Mouse (Mus musculus) liver, embryonic 14.5 days (tissue): ENCODE results near the gene Zscan25. TPM values are rescaled to one million over a fixed set of nuclear protein-coding genes. Genes with fewer than 3 reads are reported as not detected.
"Not testable (repeated sequence)": the region's sequence is repeated elsewhere in the genome, so short reads cannot be mapped to it uniquely, and the experiment has no call there.

Experiments
- ATAC-seq: fragments of 200-750 bp; cut with Nextera tagmentation; 2 replicates; pipeline ENCODE4 v1.8.0; 2017; ENCODE audit warnings: moderate number of reproducible peaks, mild to moderate bottlenecking, moderate library complexity; ENCODE audit not compliant: insufficient read depth
- DNase-seq, 3 experiments: peaks; one replicate each; pipeline ENCODE4 v3.0.0-alpha.2; 2012 to 2013; ENCODE audit warnings: low read depth in 3 of 3, low spot score in 3 of 3
- H3K27ac ChIP-seq: fragments of 300-500 bp; sonication (generic); 2 replicates; pipeline ENCODE4 v1.5.1; 2014; ENCODE audit warnings: moderate library complexity, mild to moderate bottlenecking, control low read depth, inconsistent platforms
- H3K27me3 ChIP-seq: fragments of 300-500 bp; sonication (generic); 2 replicates; pipeline ENCODE4 v1.6.1; 2014; ENCODE audit warnings: mild to moderate bottlenecking, low read length, moderate library complexity; ENCODE audit not compliant: control insufficient read depth, insufficient read depth
- H3K36me3 ChIP-seq: fragments of 300-500 bp; sonication (generic); replicated peaks from 2 replicates; pipeline ENCODE4 v1.6.1; 2014; ENCODE audit warnings: low read depth; ENCODE audit not compliant: control insufficient read depth, insufficient read depth
- H3K4me1 ChIP-seq, 2 experiments: fragments of 200-500 bp in 1 of 2; fragments of 300-500 bp in 1 of 2; sonication (generic) in 1 of 2; replicated peaks; 2 replicates each; pipeline ENCODE4 v1.6.1; 2012 to 2014; ENCODE audit warnings: antibody characterized with exemption in 1 of 2, inconsistent platforms in 1 of 2, low read length in 1 of 2; ENCODE audit not compliant: control insufficient read depth in 2 of 2, insufficient read depth in 2 of 2
- H3K4me2 ChIP-seq: fragments of 300-500 bp; sonication (generic); 2 replicates; pipeline ENCODE4 v1.6.1; 2014; ENCODE audit warnings: low read depth, mild to moderate bottlenecking, control low read depth, moderate library complexity
- H3K4me3 ChIP-seq, 2 experiments: fragments of 200-500 bp in 1 of 2; fragments of 300-500 bp in 1 of 2; sonication (generic) in 1 of 2; 2 replicates each; pipeline ENCODE4 v1.5.1; 2012 to 2014; ENCODE audit warnings: low read depth in 2 of 2, low read length in 2 of 2, mild to moderate bottlenecking in 2 of 2, control low read depth in 1 of 2, inconsistent platforms in 1 of 2, moderate library complexity in 1 of 2; ENCODE audit not compliant: insufficient read depth in 1 of 2
- H3K9ac ChIP-seq: fragments of 300-500 bp; sonication (generic); replicated peaks from 2 replicates; pipeline ENCODE4 v1.6.1; 2014; ENCODE audit warnings: mild to moderate bottlenecking, control low read depth, moderate library complexity
- H3K9me3 ChIP-seq: fragments of 300-500 bp; sonication (generic); 2 replicates; pipeline ENCODE4 v1.6.1; 2016; ENCODE audit warnings: low read length, mixed read lengths; ENCODE audit not compliant: control insufficient read depth
- CTCF ChIP-seq: IDR thresholded peaks from 2 replicates; pipeline ENCODE4 v1.5.1; 2016; ENCODE audit warnings: antibody characterized with exemption, low read depth, control low read depth
- EP300 ChIP-seq: IDR thresholded peaks from 2 replicates; pipeline ENCODE4 v1.6.1; 2016; ENCODE audit warnings: antibody characterized with exemption, low read depth
- WGBS: fragments of 180-500 bp; shearing (Covaris S2); extraction: QIAGEN DNeasy Blood & Tissue Kit; methylation state at CpG from one replicate; pipeline ENCODE4 v1.1.7; 2014; ENCODE audit not compliant: insufficient replicate concordance; 5-methylcytosine and 5-hydroxymethylcytosine counted together
- polyA plus RNA-seq, 2 experiments: library from polyadenylated mRNA; depleted of rRNA in 1 of 2; stranded (reverse) in 1 of 2; unstranded in 1 of 2; fragments of >200 nt; fragmentation: Nextera tagmentation in 1 of 2; extraction: Ambion mirVana in 1 of 2; gene quantifications; 2 replicates each; pipeline versions ENCODE4 v1.2.1 to v1.2.3; 2012 to 2014

Gene Zscan25
- polyA plus RNA-seq, 2 experiments: 0.39 to 4.4 TPM

DNA sequence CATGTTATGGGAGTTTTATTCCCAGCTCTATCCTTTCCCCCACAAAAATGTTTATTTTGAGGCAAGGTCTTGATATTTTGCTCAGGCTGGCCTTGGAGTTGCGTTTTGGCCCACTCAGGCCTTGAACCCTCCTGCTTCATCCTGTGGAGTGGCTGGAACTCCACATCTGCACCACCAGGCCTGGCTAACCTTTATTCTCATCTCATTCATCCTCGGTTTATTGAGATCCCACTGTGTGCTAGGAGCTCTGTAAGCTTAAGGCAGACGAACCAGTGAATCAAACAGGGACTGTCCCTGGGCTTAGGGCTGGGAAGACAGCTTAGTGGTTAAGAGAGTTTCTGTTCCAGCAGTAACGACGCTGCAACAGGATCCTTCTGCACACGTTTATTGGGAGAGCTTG, 12.1 kb downstream of the Zscan25 start:
- no peak overlapping the region for H3K27ac ChIP-seq
- no peaks in the 10 kb centered on the region for H3K9me3 ChIP-seq
- ATAC-seq (no peak), DNase-seq (no peak)
- no peaks in the 10 kb centered on the region for H3K4me1 ChIP-seq
- no peak for TF ChIP-seq CTCF
- TF ChIP-seq EP300: no peak
- peaks cover 31% of the 10 kb centered on the region for H3K36me3 ChIP-seq
- H3K4me2 ChIP-seq: no peak overlapping the region
- WGBS: 70% methylated on average over 6 of the region's 6 CpGs
- H3K4me3 ChIP-seq: no peak overlapping the region
- no peak overlapping the region for H3K9ac ChIP-seq
- no peaks in the 10 kb centered on the region for H3K27me3 ChIP-seq

DNA sequence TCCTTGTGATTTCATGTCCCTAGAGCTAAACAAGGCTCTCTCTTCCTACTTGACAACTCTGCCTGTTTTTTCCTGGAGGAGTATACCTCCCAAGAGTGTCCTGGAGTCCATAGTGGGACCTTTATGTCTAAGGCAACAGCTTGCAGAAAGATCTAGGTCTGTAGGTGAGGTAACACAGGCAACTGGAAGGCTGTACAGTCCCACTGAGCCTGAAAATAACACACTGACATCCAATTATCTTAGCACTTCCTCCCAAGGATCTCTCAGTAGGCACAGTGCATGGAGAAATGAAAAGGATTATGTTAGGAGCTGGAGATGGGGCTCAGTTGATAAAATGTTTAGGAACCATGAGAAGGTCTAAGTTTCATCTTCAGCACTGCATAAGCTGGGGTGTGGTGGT, 20.2 kb downstream of the Zscan25 start:
- TF ChIP-seq EP300 (no peak), CTCF (no peak)
- no peak overlapping the region for H3K27ac ChIP-seq
- no peak for ATAC-seq
- H3K9ac ChIP-seq: no peak overlapping the region
- no peak for DNase-seq
- no peaks in the 10 kb centered on the region for H3K27me3 ChIP-seq
- no peaks in the 10 kb centered on the region for H3K9me3 ChIP-seq
- no peak overlapping the region for H3K4me3 ChIP-seq
- H3K4me1 ChIP-seq: no peaks in the 10 kb centered on the region
- H3K4me2 ChIP-seq: no peak overlapping the region
- no peaks in the 10 kb centered on the region for H3K36me3 ChIP-seq

DNA sequence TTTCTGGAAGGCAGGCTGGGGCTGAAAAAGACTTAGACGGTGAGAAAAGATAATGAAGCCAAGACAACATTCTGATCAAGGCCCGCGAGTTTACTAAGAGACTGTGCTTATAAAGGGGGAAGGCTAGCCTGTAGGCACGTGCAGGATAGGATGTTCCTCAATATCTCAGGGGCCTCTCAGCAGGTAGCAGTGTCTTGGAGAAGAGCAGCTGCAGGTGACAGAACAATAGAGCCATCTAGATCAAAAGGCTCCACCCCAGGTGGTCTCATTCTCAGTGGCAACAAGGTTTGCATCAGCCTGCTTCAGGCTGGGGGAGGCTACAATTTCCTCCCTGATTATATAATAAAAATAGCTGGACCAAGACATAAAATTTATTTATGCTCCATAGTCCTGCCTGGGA, 21.5 kb downstream of the Zscan25 start:
- not testable (repeated sequence) for H3K36me3 ChIP-seq, H3K27ac ChIP-seq, H3K4me2 ChIP-seq, H3K9ac ChIP-seq, H3K4me1 ChIP-seq, DNase-seq, H3K9me3 ChIP-seq, H3K4me3 ChIP-seq, H3K27me3 ChIP-seq, ATAC-seq
- 59% methylated on average over 4 of the region's 4 CpGs for WGBS

DNA sequence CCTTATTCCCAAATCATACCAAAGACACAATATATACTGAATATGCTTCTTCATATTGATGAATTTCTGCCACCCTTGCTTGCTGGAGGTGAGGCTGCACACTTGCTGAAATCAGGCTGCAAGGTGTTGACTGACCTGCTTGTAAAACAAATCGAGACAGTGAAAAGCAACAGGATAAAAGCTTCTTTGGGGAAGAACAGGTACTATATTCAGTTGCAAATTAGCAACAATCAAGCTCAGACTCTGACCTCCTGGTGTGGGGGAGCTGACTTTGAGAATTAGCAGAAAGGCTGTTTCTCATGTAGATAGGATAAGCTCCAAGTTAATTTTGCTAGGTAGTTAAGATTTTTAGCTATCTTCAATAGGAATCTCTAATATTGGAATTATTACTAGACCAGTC, 22.1 kb downstream of the Zscan25 start:
- Histone ChIP-seq H3K9me3 (no peaks in the 10 kb centered on the region), H3K27me3 (no peaks in the 10 kb centered on the region), H3K4me1 (no peaks in the 10 kb centered on the region), H3K4me3 (no peak overlapping the region), H3K9ac (no peak overlapping the region), H3K36me3 (no peaks in the 10 kb centered on the region), H3K27ac (no peak overlapping the region), H3K4me2 (no peak overlapping the region)
- 57% methylated on average over 1 of the region's 1 CpGs for WGBS
- DNase-seq (no peak), ATAC-seq (no peak)
- no peak for TF ChIP-seq CTCF
- TF ChIP-seq EP300: no peak

DNA sequence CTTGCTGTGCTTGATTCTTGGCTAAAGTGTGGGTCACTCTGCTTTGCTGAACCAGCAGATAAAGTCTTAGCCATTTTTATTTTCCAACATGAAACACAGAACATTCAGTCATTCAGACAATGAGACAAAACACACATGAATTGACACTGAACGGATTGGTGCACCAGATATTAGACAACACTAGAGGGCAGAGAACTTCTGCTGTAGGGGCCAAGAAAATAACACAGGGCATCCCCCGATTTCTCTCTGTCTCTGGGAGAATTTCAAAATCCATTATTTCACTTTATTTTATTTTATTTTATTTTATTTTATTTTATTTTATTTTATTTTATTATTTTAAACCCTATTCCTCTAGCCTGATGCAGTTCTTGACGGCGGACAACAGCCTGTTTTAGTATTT, 26.7 kb downstream of the Zscan25 start:
- not testable (repeated sequence) for ATAC-seq, DNase-seq, H3K36me3 ChIP-seq, H3K4me2 ChIP-seq, H3K4me1 ChIP-seq, H3K27me3 ChIP-seq, H3K9me3 ChIP-seq, H3K4me3 ChIP-seq, H3K27ac ChIP-seq, H3K9ac ChIP-seq
- WGBS: 78% methylated on average over 4 of the region's 4 CpGs

DNA sequence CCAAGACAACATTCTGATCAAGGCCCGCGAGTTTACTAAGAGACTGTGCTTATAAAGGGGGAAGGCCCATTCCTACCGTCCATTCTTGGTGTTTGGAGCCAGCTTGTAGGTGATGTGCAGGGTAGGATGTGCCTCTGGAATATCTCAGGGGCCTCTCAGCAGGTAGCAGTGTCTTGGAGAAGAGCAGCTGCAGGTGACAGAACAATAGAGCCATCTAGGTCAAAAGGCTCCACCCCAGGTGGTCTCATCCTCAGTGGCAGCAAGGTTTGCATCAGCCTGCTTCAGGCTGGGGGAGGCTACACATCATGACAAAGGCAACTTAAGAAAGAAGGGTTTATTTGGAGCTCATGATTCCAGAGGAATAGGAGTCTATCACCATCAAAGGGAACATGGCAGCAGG, 27.5 kb downstream of the Zscan25 start:
- H3K4me2 ChIP-seq, H3K9me3 ChIP-seq, H3K4me3 ChIP-seq, DNase-seq, H3K27ac ChIP-seq, H3K9ac ChIP-seq, H3K27me3 ChIP-seq, H3K4me1 ChIP-seq, ATAC-seq, H3K36me3 ChIP-seq: not testable (repeated sequence)
- WGBS: 70% methylated on average over 3 of the region's 3 CpGs
